Mouse (Mus musculus) embryo, embryonic 10 days (tissue): ENCODE results near the gene Zfp775.
A peak's percentile ranks its signal among the peaks of the same experiment; 100 is the strongest.
"Not testable (repeated sequence)": the region's sequence is repeated elsewhere in the genome, so short reads cannot be mapped to it uniquely, and the experiment has no call there.

Source experiments
- DNase-seq: peaks from one replicate; pipeline ENCODE4 v3.0.0-alpha.2; 2015; ENCODE audit warnings: low spot score

The Zfp775 gene

DNA sequence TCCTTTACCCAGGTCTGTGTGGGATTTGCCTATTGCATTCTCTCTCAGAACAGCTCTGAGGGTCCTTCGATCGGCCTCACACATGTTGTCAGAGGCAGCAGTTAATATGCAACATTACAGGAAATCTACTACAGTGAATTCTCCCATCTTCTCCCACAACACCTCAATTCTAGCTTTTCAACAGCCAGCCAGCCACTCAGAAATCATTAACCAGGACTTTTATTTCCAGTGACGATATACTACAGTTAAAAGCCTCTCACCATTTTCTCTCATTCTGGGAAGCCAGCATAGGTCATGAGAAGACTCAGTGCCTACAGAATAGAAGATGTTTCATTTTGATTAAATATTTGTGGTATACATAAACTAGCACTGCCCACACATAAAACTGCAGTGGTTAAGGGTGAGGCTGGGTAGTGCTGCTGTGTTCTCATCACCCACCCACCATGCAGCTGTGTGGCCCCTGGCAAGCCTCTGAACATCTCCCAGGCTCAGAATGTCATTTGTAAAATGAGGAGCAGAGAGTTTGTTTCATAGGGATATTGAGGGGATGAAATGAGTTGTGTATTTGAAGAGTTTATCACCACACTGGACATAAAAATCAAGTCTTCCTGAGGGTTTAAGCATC is 10.5 kb upstream of the Zfp775 start:
- DNase-seq, result no peak

DNA sequence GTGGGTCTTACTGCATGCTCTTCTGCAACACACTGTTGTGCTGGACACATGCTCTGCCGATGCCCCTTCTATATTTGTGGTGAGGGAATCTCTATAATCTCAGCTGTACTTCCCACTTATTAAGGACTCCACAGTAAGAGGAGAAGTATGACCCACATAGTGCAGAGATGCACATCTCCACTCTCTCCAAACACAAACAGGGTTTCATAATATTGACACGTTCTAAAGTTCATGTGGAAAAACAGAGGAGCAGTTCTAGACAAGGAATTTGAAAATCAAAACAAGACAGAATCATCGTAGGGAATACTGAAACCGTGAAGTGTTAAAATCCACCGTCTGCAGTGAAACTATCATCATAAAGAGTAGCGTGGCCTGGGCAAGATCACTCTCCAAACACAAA is 10.0 kb upstream of the Zfp775 start:
- no peak for DNase-seq

DNA sequence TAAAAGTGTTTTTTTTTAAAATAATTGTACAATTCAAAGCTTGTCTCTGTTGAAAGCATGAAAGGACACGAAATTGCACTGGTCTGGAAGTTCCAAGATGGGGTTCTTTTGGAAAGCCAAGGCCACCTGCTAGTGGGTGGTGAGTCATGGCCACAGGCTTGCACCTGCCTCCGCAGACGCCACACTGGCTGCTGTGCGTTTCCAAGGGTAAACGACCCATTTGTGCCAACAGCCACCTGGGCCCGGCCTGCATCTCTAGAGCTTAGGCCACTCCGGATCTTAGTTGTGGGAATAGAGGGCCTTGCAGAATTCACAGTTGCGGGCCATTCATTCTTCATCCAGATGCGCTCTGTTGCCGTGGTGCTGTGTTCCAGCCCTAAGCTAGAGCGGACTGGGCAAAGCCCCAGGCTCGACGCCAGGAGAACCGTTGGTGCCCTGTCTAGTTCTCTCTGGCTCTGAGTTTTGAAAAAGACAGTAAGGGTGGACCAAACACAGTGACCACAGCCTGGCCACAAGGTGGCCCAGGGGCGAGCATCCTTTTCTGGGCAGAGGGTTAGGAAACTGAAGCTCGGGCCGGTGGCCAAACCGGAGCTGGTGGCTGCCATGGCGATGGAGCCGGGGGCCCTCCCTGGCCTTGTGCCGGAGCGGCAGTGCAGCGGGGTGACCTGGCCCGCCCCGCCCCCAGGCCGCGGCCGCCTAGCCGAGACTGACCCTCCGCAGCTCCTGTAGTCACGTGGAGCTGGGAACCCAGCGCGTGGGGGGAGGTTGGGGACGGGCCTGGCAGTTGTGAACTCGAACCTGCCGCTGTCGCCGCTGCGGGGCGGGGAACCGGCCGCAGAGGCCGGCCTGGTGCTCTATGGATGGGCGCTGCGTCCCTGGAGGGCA is 8.5 kb upstream of the Zfp775 start, which contains the start of the genes Repin1 and Gm44965:
TSS of gene Repin1 (plus strand) at position 726 of the 885 bp plus-strand sequence.
TSS of gene Gm44965 (plus strand) at position 784 of the 885 bp plus-strand sequence.
- DNase-seq, result peak; percentile 94

DNA sequence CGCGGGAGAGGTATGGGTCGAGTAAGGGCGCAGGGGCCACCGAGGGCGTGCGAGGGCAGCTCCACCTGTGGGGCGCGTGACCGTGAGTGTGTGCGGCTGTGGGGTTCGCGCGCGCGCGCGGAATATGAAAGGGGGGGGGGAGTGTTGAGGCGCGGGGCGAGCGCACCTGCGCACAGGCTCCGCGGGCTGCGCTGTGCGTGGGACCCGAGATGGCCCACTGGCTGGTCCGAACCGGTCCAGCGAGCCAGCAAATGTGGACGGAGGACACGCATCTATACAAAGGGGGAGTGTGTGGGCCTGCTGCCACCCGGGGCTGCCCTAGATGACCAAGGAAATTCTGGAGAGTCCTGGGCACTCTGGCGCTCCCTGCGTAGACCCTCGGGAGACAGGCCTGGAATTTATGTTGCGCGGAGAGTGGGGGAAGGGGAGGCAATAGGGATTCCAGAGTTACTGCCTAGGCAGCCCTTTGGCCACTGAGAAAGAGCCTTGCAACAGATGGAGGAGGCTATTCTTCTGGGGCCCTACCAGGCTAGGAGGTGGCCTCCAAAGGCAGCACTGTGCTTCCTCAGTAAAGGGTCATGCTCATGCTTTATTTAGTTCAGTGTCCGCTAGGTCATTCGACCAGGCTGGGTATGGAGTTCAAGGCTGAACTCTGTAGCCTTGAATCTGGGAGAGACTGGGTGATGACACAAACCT is 7.7 kb upstream of the Zfp775 start:
- peak; percentile 75 for DNase-seq

DNA sequence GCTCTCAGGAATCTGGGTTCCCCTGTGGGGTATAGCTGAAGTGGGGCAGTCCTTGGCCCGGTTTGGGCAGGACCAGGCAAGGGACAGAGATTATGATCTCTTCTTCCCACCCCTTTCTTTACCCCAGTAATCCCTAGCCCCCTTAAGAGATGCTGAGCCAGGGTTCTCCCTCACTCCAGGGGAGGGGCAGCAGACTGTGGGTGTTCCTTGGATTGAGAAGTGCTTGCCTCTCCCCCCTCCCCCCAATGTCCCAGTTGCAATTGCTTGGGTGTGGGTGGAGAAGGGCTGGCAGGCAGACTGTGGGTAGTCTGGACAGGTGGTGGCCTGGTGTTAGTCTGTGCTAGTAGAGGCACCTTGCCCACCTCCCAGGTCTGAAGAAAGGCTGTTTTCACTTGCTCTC is 6.6 kb upstream of the Zfp775 start:
- no peak for DNase-seq

DNA sequence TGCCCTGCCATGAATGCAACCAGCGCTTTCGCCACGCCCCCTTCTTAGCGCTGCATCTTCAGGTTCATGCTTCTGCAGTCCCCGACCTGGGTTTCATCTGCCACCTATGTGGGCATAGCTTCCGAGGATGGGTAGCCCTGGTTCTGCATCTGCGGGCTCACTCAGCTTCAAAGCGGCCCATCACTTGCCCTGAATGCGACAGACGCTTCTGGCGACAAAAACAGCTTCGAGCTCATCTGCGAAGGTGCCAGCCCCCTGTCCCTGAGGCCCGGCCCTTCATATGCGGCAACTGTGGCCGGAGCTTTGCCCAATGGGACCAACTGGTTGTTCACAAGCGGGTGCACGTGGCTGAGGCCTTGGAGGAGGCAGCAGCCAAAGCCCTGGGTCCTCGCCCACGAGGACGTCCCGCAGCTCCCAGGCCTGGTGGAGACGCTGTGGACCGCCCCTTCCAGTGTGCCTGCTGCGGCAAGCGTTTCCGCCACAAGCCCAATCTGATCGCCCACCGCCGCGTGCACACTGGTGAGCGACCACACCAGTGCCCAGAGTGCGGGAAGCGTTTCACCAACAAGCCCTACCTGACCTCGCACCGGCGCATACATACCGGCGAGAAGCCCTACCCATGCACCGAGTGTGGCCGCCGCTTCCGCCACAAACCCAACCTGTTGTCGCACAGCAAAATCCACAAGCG is 5.2 kb upstream of the Zfp775 start:
- no peak for DNase-seq

DNA sequence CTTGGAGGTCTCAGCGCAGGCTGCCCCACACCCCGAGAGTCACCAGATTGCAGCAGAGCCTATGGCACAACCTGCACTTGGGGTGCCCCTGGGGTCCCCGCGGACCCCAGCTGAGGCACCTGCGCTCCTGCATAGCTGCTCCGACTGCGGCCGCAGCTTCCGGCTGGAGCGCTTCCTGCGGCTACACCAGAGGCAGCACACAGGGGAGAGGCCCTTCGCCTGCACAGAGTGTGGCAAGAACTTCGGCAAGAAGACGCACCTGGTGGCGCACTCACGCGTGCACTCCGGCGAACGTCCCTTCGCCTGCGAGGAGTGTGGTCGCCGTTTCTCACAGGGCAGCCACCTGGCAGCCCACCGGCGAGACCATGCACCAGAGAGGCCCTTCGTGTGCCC is 4.6 kb upstream of the Zfp775 start:
- DNase-seq, result no peak

DNA sequence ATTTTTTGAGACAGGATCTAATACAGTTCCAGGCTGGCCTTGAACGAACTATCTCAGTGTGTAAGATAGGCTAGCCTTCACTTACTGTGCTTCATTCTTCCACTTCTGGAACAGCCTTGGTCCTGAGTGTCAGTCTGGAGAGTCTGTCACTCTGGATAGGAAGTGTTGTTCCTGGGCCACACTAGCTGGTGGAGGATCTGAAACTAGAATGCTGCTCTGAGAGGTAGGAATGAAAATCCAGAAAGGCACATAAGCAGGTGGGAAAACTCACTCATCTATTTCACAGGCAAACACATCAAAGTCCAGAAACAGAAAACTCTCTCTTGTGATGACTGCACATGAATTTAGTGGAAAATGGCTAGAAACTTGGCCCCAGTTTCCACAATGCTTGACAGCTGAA is 1.3 kb upstream of the Zfp775 start:
- DNase-seq, result no peak

DNA sequence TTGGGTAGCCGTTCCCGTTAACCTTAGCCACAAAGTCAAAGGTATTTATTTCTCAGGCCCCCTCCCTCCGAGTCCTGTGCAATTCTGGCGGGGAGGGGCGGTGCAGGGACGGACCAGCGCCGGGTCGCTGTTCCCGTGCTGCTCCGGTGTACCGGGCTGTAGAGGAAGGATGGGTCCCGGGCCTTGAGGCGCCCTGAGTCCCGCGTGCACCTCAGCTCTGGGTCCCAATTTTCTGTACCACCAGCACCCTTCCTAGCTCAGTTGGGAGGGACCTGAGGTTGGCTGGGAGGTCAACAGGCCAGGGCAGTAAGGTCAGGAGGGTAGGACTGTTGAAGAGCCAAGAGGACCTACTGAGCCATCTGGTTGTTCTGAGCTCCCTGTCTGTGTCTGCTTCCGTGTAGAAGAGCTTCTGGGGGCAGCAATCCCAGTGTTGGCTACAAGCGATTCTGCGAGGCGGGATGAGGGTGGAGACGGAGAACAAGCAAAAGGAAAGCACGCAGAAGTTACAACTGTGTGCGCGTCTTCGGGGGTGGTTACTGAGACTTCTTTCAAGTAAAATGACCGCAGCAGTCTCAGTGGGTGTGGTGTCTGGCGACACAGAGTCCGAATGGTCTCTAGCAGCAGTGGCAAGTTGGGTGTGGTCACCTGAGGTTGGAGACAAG is 348 bp downstream of the Zfp775 start:
- DNase-seq, result peak; percentile 62

DNA sequence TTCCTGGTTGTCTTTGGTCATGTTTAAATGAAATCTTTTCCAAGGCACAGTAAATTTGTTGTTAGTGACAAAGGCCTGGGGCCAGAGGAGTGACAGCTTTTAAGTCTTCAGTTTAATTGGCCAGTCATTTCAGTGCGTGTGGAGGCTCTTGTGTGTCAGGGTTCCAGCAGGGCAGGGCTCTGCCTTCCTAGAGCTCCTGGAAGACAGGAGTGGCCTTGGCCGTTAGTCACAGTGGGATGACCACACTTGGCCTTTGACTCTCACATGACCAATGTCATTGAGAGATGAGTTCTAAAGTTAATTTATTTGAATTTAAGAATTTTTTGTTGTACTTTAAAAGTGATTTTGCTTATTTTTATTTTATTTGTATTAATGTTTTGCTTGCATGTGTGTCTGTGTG is 6.3 kb downstream of the Zfp775 start:
- no peak for DNase-seq

DNA sequence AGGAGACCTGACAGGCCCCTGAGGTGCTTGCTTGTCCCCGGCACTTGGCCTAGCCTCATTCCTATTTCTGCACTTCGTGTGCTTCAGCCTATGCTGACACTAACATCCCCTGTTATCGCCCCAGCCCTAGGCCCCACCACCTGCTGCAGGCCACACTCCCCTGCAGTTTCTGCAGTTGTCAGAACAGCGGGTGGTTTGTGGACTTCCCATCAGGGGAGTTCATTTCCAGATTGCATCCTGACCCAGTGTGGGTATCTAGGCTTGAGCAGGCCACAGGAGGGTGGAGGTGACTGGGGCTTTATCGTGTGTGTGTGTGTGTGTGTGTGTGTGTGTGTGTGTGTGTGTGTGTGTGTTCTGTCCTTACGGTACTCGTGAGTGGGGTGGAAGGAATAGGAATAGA is 7.6 kb downstream of the Zfp775 start:
- no peak for DNase-seq

DNA sequence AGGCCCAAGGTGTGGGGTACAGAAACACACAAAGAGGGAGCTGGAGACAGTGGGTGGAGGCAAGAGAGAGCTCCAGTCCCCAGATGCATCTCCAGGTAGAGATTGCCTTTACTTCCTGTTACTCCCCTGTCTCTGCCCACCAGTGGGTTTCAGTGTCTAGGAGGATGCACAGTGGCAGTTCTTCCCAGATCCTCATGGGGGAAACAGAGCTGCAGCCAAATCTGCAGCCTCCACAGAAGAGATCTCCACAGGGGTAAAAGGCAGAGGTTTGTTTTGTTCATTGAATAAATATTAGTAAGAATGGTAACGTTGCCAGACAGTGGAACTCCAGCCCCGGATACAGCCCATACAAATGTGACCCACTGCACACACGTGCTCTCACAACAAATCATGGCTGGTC is 8.8 kb downstream of the Zfp775 start:
- DNase-seq, result no peak

DNA sequence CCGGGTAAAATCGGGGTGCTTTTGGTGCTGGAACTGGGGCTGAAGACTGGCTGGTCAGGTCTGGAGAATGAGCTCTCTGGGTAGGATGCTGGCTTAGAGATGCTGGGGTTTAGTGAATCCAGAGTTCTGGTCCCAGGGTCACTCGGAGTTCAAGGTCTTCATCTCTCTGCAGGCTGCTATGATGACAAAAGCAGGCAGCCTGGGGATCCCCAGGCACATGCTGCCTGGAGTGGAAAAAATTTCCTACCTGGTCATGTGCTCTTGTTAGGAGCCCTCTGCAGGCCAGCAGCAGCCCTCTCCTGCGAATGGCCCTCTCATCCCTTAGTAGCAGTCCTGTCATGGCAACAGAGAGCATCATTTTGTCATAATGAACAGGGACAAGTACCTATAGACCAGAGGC is 11.6 kb downstream of the Zfp775 start:
- DNase-seq, result no peak

DNA sequence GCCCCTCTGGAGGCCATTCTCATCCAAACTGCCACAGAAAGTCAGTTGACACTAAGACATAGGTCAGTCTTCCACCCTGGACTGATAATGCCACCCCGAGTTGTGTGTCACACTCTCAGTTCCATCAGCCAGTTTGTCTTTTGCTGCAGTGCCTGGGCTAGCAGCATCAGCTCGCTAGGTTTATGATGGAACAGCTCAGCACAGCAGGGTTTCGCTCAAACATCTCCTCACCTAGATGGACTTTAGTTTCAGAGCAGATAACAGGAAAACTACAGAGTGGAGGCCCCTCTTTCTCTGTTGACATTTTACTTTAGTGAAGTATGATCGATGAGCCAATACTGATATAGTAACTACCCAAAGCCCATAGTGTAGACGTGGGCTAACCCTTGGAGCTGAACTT is 12.9 kb downstream of the Zfp775 start:
- DNase-seq, result no peak

DNA sequence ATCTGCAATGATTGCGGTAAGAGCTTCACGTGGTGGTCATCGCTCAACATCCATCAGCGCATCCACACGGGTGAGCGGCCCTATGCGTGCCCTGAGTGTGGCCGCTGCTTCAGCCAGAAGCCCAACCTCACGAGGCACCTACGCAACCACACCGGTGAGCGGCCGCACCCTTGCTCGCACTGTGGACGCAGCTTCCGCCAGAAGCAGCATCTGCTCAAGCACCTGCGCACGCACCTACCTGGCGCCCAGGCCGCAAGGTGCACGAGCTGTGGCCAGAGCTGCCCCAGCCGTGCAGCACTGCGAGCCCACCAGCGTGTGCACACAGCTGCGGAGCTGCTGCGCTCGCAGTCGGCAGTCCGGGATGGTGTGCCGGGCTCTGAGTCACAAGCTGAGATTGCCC is 18.2 kb downstream of the Zfp775 start:
- DNase-seq, result no peak

DNA sequence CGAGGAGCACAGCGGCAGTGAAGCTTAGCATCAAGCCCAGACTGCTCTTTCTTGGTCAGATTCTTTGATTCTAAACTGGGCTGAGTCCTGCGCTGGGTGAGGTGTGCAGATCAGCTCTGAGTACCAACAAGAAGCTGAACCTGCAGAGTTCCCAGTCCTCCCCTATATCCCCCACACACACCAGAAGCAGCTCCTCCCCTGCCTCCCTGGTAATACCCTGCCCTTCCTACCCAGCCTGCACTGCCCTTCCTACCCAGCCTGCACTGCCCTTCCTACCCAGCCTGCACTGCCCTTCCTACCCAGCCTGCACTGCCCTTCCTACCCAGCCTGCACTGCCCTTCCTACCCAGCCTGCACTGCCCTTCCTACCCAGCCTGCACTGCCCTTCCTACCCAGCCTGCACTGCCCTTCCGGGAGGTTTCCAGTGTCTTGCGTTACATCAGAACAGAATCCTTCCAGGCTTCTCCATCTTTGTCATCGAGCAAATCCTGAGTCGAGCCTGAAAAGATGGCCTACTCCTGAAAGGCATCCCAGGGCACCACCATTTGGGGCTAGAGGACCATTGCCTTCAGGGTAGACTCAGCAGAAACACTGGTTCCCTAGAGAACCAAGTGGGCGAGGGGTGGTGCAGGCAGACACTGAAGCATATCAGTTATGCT is 20.5 kb downstream of the Zfp775 start:
- DNase-seq, result not testable (repeated sequence)

DNA sequence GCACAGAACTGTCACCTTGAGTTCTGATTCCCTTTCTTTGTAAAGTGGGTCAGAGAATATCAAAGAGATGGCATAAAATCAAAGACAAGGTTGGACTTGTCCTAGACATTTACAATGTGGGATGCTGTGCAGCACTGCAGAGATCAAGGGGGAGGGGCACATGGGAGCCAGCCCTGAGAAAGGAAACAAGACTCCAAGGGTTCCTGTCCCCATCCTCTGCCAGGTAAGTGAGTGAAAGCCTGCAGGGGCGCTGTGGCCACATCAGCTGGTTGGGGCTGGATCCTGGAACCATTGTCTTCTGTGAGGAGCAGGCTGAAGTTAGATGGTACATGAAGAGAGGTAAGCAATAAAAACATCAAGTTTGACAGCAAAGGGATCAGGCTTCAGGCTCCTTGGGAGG is 21.6 kb downstream of the Zfp775 start:
- DNase-seq, result no peak

DNA sequence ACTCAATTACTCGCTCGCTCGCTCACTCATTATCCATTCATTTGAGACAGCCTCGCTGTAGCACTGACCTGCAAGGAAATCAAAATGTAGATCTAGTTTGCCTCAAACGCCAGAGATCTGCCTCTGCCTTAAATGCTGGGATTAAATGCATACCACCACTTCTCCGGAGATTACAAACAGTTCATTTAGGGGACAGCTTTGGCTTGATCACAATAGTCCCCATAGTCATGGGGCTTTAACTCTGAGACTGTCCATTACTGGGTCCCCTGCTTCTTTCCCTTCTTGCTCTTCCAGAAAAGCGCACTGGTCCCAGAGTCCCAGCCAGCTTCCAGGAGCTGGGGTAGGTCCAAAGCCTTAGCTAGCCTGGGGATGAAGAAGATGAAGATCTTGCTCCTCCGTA is 24.6 kb downstream of the Zfp775 start, which contains the start of gene AI854703:
TSS of gene AI854703 (plus strand) at position 301 of the 400 bp plus-strand sequence.
- DNase-seq, result no peak

DNA sequence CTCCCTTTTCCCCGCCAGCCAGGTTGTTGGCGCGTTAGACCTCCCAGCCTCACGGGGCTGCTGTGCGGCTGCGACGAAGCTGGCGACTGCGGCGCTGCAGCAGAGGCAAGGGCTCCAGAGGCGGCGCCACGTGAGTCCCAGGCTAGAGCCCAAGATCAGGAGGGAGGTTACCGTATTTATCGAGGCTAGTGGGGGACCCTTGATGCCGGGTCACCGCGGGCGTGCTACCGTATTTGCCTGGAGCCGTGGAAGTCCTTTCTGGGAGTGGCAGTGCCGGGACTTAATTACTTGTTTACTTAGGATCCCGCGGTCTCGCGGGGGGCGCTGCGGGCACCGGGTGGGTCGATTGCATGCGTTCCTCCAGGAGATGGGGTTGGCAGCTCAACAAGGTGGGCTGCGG is 25.1 kb downstream of the Zfp775 start:
- peak; percentile 85 for DNase-seq

DNA sequence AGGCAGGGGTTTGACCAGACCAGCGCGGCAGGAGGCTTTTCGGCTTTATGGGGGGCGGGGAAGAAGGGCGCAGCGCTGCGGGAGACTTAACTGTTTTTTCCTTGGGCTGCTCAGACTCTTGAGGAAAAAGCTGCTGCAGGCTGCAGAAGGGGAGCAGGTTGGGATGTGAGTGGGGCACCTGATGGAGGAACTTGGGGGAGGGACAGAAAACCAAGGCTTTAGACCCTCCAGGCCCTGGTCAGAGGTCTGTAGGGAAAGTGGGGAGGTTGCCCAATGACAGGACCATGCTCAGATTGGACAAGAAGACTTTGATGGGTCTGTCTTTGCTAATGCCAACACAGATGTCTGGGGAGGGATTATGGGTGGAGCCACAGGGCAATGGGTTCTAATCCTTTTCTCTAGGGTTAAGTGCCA is 25.7 kb downstream of the Zfp775 start:
- DNase-seq, result no peak

DNA sequence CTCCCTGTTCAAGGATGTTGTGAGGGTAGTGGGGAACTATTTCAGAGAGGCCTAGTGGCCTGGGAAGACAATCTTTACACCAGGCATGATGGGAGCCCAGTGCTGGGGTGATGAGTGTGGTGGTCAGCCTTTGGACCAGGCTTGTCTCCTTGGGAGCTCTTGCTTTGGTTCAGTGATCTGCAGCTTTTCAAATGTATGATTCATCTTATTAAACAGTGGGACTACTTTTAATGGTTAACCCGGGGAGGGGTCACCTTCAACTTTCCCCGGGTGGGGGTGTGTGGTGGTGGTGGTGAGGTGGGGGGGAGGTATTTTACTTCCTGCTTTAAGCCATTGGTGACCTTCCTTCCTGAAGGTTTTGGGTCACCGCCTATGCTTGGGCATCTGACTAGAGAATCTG is 26.5 kb downstream of the Zfp775 start:
- DNase-seq, result no peak
